Mouse (Mus musculus) CH12.LX (cell line): Measurements from ENCODE around the gene Cd46.

Experiments used
- CTCF ChIP-seq, 2 experiments: IDR thresholded peaks in 1 of 2; conservative IDR thresholded peaks in 1 of 2; 2 replicates each; pipeline ENCODE4 v1.5.1; 2011 to 2012; ENCODE audit warnings: low read depth in 2 of 2, low read length in 2 of 2, improper control_type of control experiment in 1 of 2, inconsistent platforms in 1 of 2, mild to moderate bottlenecking in 1 of 2, moderate library complexity in 1 of 2
- E2F4 ChIP-seq: IDR thresholded peaks from 2 replicates; pipeline ENCODE4 v1.6.1; 2011; ENCODE audit warnings: low read depth, low read length, improper control_type of control experiment; ENCODE audit not compliant: insufficient replicate concordance
- EP300 ChIP-seq: IDR thresholded peaks from 2 replicates; pipeline ENCODE4 v1.6.1; 2011; ENCODE audit warnings: low read length, improper control_type of control experiment
- NELFE ChIP-seq: IDR thresholded peaks from 2 replicates; pipeline ENCODE4 v1.6.1; 2011; ENCODE audit warnings: low read depth, low read length, improper control_type of control experiment
- POLR2A ChIP-seq: IDR thresholded peaks from 2 replicates; pipeline ENCODE4 v1.6.1; 2011; ENCODE audit warnings: low read depth, mild to moderate bottlenecking, improper control_type of control experiment, low read length
- TCF12 ChIP-seq: IDR thresholded peaks from 2 replicates; pipeline ENCODE4 v1.6.1; 2014; ENCODE audit warnings: low read depth, mild to moderate bottlenecking, inconsistent platforms, low read length, improper control_type of control experiment
- UBTF ChIP-seq: IDR thresholded peaks from 2 replicates; pipeline ENCODE4 v1.6.1; 2012; ENCODE audit warnings: low read depth, mild to moderate bottlenecking, inconsistent platforms, low read length, improper control_type of control experiment, moderate library complexity
- ZKSCAN1 ChIP-seq: IDR thresholded peaks from 2 replicates; pipeline ENCODE4 v1.6.1; 2012; ENCODE audit warnings: low read depth, inconsistent platforms, low read length, improper control_type of control experiment, borderline replicate concordance
- ZMIZ1 ChIP-seq: IDR thresholded peaks from 2 replicates; pipeline ENCODE4 v1.6.1; 2012; ENCODE audit warnings: low read depth, mild to moderate bottlenecking, inconsistent platforms, low read length, improper control_type of control experiment

DNA sequence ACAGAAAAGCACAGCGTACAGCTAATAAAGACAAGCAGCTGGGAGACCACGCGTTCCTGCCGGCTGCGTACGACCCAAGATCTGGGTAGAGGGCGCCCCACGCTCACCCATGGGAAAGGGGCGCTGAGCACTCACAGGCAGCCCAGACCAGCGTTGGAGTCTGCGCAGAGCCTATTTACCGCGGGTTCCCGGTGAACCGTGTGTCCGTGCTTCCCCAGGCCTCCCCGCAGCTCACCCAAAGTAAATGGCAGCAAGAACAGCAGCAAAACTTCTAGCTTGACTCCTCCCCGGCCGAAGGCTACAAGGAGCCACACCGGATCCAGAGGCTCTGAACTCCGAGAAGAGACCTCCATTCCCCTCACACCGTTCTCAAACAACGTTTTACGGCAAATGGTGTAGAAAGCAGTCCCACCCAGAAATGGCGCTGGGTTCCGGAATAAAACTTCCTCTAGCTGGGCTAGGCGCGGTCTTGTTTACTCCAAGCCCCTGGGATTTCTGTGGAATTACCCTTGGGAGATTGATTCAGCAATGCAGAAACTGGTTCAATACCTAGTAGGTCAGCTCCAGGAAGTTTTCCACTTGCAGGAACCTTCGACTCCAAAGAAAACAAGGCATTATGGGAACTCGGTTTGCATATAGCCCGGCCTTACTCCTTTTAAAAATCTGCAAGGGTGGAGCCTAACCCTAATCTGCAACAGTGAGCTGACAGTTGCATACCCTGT, 39.1 kb upstream of the Cd46 start, which contains the start of gene Cr1l:
- TF ChIP-seq CTCF (conservative IDR thresholded peaks at IDR 0.05 in 1 of 2, IDR thresholded peaks at IDR 0.05 in 1 of 2; ENCODE audit: low read depth in 2 of 2, low read length in 2 of 2): peak in 1 of 2 experiments; percentile 78; a peak in 2 of 4 replicates
- peak; percentile 75 for TF ChIP-seq NELFE
- TF ChIP-seq ZMIZ1: peak; percentile 63
- TF ChIP-seq EP300: no peak
- peak; percentile 75; the same call in 1 of the 2 replicates for TF ChIP-seq UBTF
- no peak for TF ChIP-seq ZKSCAN1
- peak; percentile 74 for TF ChIP-seq POLR2A
- no peak for TF ChIP-seq E2F4
- peak; percentile 65 for TF ChIP-seq TCF12
